Mouse (Mus musculus) layer of hippocampus, postnatal 36 days (tissue): ENCODE measurements around the gene Gls2. TPM values are rescaled to one million over a fixed set of nuclear protein-coding genes. Genes with fewer than 3 reads are reported as not detected.

ENCODE experiments used
- DNase-seq, 2 experiments: peaks; one replicate each; pipeline ENCODE4 v3.0.0; 2022
- total RNA-seq, 2 experiments: library from RNA; stranded (reverse); gene quantifications; 2 replicates each; pipeline ENCODE4 v1.2.3; 2021

Gls2 gene
- total RNA-seq, 2 experiments from 2014 or later: 21.1 to 23.2 TPM

- peak; percentile 31 to 39 for DNase-seq
Measured at GRCm38 (mm10) chr10:128232420-128232985, 38.2 kb downstream of the Gls2 start.

- DNase-seq: no peak
Measured at GRCm38 (mm10) chr10:128236321-128236720, 42.1 kb downstream of the Gls2 start.

- no peak for DNase-seq
Measured at GRCm38 (mm10) chr10:128237807-128238480, 43.7 kb downstream of the Gls2 start.

- DNase-seq: no peak
Measured at GRCm38 (mm10) chr10:128239140-128239539, 44.9 kb downstream of the Gls2 start.

- DNase-seq: no peak
Measured at GRCm38 (mm10) chr10:128240131-128240530, 45.9 kb downstream of the Gls2 start.

- no peak for DNase-seq
Measured at GRCm38 (mm10) chr10:128243252-128243651, 49.0 kb downstream of the Gls2 start.

GRCm38 (mm10) chr10:128244121-128244520 lies 49.9 kb downstream of the Gls2 start:
- DNase-seq: no peak

- DNase-seq: no peak
Measured at GRCm38 (mm10) chr10:128247020-128247732, 52.9 kb downstream of the Gls2 start.

GRCm38 (mm10) chr10:128250565-128250964 lies 56.3 kb downstream of the Gls2 start:
- no peak for DNase-seq

GRCm38 (mm10) chr10:128253677-128254255 lies 59.5 kb downstream of the Gls2 start, which contains the start of gene Apon:
Gene Apon (plus strand): TSS chr10:128254096.
- no peak for DNase-seq

GRCm38 (mm10) chr10:128255925-128256324 lies 61.7 kb downstream of the Gls2 start:
- DNase-seq: no peak

GRCm38 (mm10) chr10:128256328-128256727 lies 62.1 kb downstream of the Gls2 start:
- DNase-seq: no peak

GRCm38 (mm10) chr10:128258953-128259352 lies 64.7 kb downstream of the Gls2 start:
- no peak for DNase-seq

Other genes starting within 250 kb of the Gls2 start
- not detected for gene Hsd17b6, start 186.8 kb upstream of the Gls2 start, total RNA-seq
- gene Prim1, start 179.3 kb upstream of the Gls2 start, total RNA-seq: 1 to 10 TPM; 5.8 to 7.3 TPM
- 100 to 1,000 TPM; 338 to 342 TPM for gene Naca, start 158.9 kb upstream of the Gls2 start, total RNA-seq
- gene Ptges3, start 135.5 kb upstream of the Gls2 start, total RNA-seq: 100 to 1,000 TPM; 155 to 157 TPM
- 1,000 to 10,000 TPM; 1,628 to 1,744 TPM for gene Atp5b, start 111.2 kb upstream of the Gls2 start, total RNA-seq
- gene Baz2a, start 102.9 kb upstream of the Gls2 start, total RNA-seq: 10 to 100 TPM; 39.9 to 46.8 TPM
- 10 to 100 TPM; 12.8 to 13.7 TPM for gene Rbms2, start 14.2 kb upstream of the Gls2 start, total RNA-seq
- 10 to 100 TPM in 1 of 2 experiments, 1 to 10 TPM in 1; 7.1 to 10.2 TPM for gene Spryd4, start 17.4 kb downstream of the Gls2 start, total RNA-seq
- gene Mip, start 31.4 kb downstream of the Gls2 start, total RNA-seq: not detected
- gene Timeless, start 37.6 kb downstream of the Gls2 start, total RNA-seq: 1 to 10 TPM; 7.8 to 8.4 TPM
- gene Apon, start 59.6 kb downstream of the Gls2 start, total RNA-seq: not detected
- gene Apof, start 74.2 kb downstream of the Gls2 start, total RNA-seq: not detected
- 10 to 100 TPM; 30.6 to 36.0 TPM for gene Stat2, start 76.1 kb downstream of the Gls2 start, total RNA-seq
- gene Il23a, start 104.3 kb downstream of the Gls2 start, total RNA-seq: under 1 TPM in 1 of 2 experiments, not detected in 1; 0.38 TPM
- gene Pan2, start 108.9 kb downstream of the Gls2 start, total RNA-seq: 10 to 100 TPM; 14.0 to 16.7 TPM
- 10 to 100 TPM; 82.9 to 86.1 TPM for gene Cnpy2, start 128.0 kb downstream of the Gls2 start, total RNA-seq
- 100 to 1,000 TPM; 224 to 234 TPM for gene Cs, start 143.3 kb downstream of the Gls2 start, total RNA-seq
- gene Coq10a, start 174.5 kb downstream of the Gls2 start, total RNA-seq: 10 to 100 TPM; 51.2 to 52.8 TPM
- 10 to 100 TPM; 55.6 to 59.6 TPM for gene Ankrd52, start 182.7 kb downstream of the Gls2 start, total RNA-seq
- gene Slc39a5, start 206.8 kb downstream of the Gls2 start, total RNA-seq: not detected
- 10 to 100 TPM; 91.6 to 92.0 TPM for gene Nabp2, start 217.0 kb downstream of the Gls2 start, total RNA-seq
- gene Rnf41, start 217.2 kb downstream of the Gls2 start, total RNA-seq: 10 to 100 TPM; 74.4 to 76.3 TPM